Mouse (Mus musculus): Measurements from ENCODE around the gene Efna1. TPM values are rescaled to one million over a fixed set of nuclear protein-coding genes. Genes with fewer than 3 reads are reported as not detected.

The Efna1 gene
- total RNA-seq, 2 experiments from 2014 or later, result 7.9 to 13.1 TPM

DNA sequence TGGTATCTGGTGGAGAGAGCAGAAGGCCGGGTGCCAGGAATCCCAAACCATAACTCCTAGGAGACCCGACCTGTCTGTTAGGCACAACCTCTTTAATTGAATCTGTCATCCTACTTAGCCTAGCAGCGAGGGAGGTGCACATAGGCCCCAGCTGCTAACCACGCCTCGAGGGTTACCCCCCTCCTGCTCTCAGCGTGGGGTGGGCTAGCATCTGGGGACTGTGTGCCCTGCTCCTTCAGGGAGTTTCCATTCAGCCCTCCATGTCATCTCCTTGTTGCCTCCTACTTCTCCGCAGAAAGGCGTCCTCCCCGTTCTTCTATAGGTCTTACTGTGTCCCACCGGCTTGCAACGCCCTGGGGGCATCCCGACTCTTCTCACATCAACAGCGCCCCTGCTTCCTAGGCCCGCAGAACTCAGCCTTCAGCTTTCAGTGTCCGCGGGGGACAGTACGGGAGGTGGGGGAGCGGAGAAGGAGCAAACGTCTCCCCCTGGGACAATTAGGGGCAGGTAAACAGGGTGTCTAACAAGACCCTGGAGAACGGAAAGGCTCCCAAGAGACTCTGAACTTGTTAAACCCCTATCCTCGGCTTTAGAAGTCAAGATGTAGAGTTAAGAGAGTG is 38.1 kb upstream of the Efna1 start:
- no peak overlapping the region for H3K27ac ChIP-seq
- peak overlapping the region; percentile 60 for H3K4me3 ChIP-seq
- DNase-seq, result no peak
- no peak for TF ChIP-seq CTCF (IDR thresholded peaks at IDR 0.05)
- intact Hi-C loops (cut with DNase I), result no loop called here

DNA sequence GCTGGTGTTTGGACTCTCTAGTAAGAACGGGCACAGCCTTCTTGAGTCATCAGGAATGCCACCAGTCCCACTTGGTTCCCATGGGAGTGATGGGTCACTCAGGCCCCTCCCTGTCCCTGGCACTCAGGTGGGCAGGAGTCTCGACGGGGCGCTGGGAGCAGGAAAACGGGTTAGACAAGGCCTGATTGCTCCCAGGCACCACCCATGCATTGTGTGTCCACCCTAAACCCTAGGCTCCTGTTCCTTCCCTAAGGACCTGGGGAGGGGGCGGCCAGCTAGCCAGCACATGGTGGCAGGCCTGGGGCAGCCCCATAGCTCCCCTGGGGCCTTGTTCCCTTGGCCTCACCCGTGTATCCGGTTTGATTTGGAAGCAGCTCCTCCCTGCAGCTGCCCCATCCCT is 37.4 kb upstream of the Efna1 start:
- TF ChIP-seq CTCF (IDR thresholded peaks at IDR 0.05), result no peak
- no peak for DNase-seq
- Histone ChIP-seq H3K4me3 (no peak overlapping the region), H3K27ac (no peak overlapping the region)
- intact Hi-C loops (cut with DNase I), result no loop called here

DNA sequence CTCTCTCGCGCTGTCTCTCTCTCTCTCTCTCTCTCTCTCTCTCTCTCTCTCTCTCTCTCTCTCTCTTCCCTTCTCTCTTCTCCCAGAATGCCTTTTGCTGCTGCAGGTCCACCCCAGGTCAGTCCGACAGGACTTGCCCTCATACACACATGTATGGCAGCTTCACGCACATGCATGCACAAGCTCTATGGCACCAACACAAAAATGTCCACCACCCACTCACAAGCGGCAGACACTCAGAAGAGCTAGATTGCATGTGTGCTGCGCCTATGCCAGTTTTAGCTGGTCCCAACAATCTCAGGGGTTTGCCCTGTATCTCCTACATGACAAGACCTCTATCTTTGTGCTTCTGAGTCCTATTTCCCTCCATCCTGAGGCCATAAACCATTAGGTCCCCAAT is 36.3 kb upstream of the Efna1 start:
- Histone ChIP-seq H3K4me3 (no peak overlapping the region), H3K27ac (no peak overlapping the region)
- no peak for DNase-seq
- TF ChIP-seq CTCF (IDR thresholded peaks at IDR 0.05), result no peak
- intact Hi-C loops (cut with DNase I), result loop anchor here (2.0 kb wide), 2 partner anchors 38 to 168 kb away; no protein-coding TSS in a partner anchor

DNA sequence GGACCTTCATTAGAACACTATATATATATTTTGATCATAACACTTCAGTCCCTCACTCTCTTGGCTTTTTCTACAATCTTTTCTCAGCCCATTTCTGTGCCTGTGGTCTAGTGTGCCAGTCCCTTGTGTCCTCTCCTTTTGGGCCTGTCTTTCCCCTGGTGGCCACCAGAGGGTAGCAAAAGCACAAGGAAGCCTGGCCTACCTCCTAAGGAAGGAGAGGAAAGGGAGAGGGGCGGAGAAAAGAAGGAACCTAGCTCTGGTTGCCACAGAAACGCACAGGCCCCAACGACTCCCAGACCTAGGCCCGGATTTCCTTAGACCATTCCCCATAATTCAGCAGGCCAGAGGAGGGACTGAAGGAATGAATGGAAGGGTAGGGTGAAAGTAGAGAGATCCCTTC is 35.9 kb upstream of the Efna1 start:
- Histone ChIP-seq H3K27ac (no peak overlapping the region), H3K4me3 (peak overlapping the region; percentile 50)
- DNase-seq, result peak; percentile 83
- peak; percentile 97; the same call in 1 of the 2 replicates for TF ChIP-seq CTCF (IDR thresholded peaks at IDR 0.05)
- intact Hi-C loops (cut with DNase I), result loop anchor here (2.0 kb wide), 2 partner anchors 38 to 168 kb away; no protein-coding TSS in a partner anchor

DNA sequence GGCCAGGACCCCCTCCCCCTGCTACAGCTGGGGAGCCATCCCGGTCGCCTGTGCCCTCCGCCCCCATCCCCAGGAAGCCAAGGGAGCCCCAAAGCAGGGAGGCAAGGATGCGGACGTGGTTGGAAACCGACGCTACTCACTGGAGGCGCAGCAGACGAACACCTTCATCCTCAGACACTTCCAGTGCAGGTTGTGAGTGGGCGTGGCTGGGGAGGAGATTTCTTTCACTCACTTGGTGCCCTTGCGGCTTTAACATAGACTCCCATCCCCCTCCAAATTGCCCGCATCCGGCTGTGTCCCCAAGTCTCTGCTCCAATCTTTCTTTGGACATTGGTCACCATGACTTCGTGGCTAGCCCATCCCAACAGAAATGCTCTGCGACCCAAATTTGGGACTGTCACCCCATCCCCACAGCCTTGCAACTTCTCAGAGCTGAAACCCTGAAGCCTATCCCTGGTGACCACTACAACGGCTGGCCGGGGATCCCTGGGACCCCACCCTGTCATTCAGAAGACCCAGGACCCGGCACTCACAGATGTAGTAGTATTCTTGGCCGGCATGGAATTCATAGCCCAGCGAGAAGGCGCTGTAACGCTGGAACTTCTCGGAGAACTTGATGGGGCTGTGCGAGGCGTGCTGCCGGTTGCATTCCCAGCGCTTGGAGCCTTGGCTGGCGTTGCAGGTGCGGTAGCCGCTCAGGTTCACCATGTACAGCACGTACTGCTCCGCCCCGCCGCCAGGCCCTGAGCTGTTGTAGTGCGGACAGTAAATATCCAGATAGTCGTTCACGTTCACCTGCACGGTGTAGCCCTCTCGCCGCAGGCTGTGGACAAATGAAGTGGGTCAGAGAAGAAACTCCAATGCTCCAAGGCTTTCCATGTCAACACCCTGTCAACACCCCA is 35.2 kb upstream of the Efna1 start:
- H3K4me3 ChIP-seq, result peak overlapping the region; percentile 50
- H3K27ac ChIP-seq, result no peak overlapping the region
- peak; percentile 37 for DNase-seq
- intact Hi-C loops (cut with DNase I), result loop anchor here (2.0 kb wide), 2 partner anchors 39 to 169 kb away; no protein-coding TSS in a partner anchor
- no peak for TF ChIP-seq CTCF (IDR thresholded peaks at IDR 0.05)

DNA sequence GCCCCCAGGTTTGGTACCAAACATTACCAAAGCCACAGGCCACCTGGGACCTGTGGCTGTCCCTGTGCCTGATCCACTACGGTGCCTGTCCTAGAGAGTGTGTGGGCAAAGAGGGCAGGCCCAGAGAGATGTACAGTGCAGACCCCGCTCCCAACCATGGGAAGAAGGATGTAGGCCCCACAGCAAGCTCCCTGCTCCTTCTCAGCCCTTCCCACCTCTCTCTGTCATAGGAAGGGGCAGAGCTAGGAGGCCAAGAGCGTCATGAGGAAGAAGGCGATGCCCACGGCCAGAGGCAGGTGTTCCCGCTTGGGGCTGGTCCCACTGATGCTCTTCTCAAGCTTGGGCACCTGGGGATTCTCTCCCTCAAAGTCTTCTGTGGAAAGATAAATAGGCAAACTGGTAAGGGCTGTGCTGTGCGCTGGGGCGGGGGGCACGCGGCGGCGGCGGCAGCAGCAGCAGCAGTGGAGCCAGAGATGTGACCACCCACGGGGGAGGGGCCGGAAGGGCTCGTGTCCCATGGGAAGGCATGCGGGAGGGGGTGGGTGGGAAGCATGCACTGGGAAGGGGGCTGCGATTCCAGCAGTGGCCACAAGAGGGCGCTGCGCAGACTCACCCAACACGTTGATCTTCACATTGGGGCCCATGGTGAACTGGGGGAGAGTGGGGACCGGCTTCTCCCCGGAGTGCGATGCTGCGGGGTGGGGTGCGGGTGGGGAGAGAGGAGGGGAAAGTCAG is 34.4 kb upstream of the Efna1 start:
- DNase-seq, result peak; percentile 83
- Histone ChIP-seq H3K27ac (peak overlapping the region; percentile 38), H3K4me3 (peak overlapping the region; percentile 50)
- intact Hi-C loops (cut with DNase I), result no loop called here
- peak; percentile 98 for TF ChIP-seq CTCF (IDR thresholded peaks at IDR 0.05)

DNA sequence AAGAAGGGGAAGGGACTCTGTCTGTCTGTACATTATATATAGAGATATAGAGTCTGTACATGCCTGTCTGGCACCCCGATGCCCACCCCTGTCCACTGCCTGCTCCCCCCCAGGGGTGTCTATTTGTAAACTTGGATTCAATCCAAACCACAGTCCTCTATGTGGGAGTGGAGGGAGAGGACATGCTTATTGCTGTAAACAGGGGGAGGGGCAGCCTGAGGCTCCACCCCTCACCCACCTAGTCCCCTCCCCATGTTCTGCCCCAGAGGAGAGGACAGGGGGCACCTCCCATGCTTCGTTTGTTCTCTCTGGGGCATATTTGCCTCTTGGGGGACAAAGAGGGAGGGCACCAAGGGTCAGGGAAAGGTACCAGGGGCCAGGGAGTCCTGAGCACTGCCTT is 33.8 kb upstream of the Efna1 start:
- no peak overlapping the region for H3K4me3 ChIP-seq
- no peak for TF ChIP-seq CTCF (IDR thresholded peaks at IDR 0.05)
- intact Hi-C loops (cut with DNase I), result no loop called here
- peak overlapping the region; percentile 38 for H3K27ac ChIP-seq
- no peak for DNase-seq

DNA sequence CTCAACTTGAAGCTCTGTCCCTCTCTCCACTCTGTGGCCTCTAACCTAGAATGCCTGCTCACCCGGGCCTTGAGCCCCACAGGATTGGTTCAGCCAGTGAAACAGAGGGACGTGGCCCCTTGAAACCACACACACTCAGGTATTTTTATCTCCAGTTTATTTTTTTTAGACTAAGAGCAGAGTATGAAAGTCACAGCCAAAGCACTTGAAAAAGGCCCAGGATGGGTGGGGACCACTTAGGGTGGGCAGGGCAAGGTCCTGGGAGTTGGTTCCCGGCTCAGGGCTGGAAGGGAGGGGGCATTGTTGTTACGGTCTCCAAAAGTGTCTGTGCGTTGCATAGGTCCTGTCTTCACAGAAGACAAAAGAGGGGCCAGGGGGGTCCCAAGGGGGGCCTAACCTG is 33.4 kb upstream of the Efna1 start:
- no peak for DNase-seq
- intact Hi-C loops (cut with DNase I), result no loop called here
- no peak for TF ChIP-seq CTCF (IDR thresholded peaks at IDR 0.05)
- Histone ChIP-seq H3K27ac (0 out of 2 replicates have a peak overlapping the region, but pooled peaks have one; percentile 38), H3K4me3 (no peak overlapping the region)

DNA sequence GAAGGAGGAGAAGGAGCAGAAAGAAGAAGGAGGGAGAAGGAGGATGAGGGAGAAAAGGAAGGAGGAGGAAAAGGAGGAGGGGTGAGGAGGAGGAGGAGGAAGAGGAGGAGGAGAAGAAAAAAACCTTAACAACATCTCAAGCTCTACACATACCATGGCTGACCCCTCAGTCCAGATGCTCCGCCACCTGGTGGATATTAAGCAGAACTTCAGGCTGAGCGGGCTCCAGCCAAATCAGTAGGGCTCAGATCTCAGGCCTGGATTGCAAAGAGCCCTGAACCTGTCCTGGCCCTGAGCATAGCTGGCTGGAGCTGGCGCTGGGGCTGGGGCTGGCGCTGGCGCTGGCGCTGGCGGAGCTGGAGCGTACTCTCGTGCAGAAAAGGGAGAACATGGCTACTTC is 27.1 kb upstream of the Efna1 start:
- TF ChIP-seq CTCF (IDR thresholded peaks at IDR 0.05), result peak; percentile 84
- DNase-seq, result peak; percentile 74
- Histone ChIP-seq H3K27ac (no peak overlapping the region), H3K4me3 (no peak overlapping the region)
- intact Hi-C loops (cut with DNase I), result loop anchor here (2.0 kb wide), 1 partner anchor 61 kb away; the partner anchor contains the start of gene Trim46

DNA sequence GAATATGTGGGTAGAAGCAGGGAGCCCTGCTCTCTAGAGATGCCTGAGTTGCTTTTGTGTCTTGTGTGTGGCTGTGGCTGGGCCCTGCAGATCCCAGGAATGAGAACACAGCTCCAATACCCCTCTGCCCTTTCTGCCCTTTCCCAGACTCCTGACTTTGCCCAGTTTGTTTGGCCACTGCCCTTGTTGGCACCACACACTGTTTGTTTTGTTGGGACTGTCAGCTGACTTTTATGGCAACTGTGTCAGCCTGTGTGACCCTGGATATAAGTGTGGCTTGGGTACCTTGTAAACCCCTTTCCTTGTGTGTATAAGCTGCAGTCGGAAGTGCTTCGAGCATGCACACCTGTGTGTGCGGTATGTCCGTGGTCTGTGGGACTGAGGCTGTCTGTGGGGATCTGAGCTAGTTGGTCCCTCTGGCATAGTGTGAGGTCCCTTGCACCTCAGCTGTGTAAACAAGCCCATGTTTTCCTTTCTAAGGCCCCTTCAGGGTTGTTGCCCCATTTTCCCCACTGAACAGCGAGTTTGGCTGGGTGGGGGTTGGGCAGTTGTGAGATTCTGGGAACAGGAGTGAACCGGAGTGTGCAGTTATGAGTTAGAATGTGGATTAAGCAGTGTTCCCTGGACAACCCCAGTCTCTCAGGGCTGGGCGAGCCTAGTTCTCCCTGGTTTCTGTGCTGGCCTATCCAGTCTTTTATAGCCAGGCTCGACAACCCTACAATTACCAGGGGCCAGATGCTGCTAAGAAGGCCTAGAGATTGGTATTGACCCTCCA is 24.8 kb upstream of the Efna1 start:
- Histone ChIP-seq H3K4me3 (no peak overlapping the region), H3K27ac (no peak overlapping the region)
- intact Hi-C loops (cut with DNase I), result no loop called here
- DNase-seq, result no peak
- no peak for TF ChIP-seq CTCF (IDR thresholded peaks at IDR 0.05)

DNA sequence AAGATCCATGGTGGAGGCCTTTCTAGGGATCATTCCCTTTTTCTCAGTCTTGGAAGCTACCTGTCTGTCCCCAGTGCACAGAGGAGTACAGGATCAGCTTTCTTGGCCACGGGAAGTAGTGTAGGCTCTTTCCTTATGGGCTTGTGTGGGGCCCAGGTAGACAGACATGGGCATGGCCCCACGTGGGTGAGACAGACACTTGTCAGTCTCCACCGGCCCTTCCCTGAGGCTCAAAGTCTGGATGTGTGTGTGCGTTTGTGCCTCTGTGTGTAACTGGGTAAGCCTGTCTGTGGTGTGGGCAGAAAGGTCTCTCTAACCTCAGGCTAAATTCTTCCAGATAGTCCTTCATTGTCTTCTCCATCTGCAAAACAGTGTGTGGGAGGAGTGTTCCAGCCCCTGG is 24.2 kb upstream of the Efna1 start:
- no peak overlapping the region for H3K4me3 ChIP-seq
- TF ChIP-seq CTCF (IDR thresholded peaks at IDR 0.05), result no peak
- no peak overlapping the region for H3K27ac ChIP-seq
- intact Hi-C loops (cut with DNase I), result no loop called here
- DNase-seq, result no peak

DNA sequence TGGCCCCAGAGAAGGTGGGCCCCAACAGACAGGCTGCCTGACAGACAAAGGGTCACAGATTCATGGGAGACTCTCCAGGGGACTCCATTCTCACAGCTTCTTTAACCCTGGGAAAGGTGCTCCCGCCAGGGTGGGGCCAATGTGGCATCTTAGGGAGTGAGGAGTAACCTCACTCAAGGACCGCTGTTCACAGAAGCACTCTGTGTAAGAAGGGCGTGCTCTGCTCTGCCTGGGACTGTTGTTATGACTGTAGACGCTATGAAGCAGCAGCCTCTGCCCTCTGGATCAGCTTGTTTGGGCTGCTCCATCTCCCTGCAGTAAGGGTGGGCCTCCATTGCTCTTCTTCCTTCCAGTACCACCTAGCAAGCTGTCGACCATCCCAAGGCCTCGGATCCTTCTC is 23.5 kb upstream of the Efna1 start:
- no peak for TF ChIP-seq CTCF (IDR thresholded peaks at IDR 0.05)
- Histone ChIP-seq H3K27ac (no peak overlapping the region), H3K4me3 (no peak overlapping the region)
- DNase-seq, result no peak
- intact Hi-C loops (cut with DNase I), result no loop called here
